Mouse (Mus musculus) lung, adult 2 months (tissue): Measurements from ENCODE around the gene Sprr2b.
"Not testable (repeated sequence)": the region's sequence is repeated elsewhere in the genome, so short reads cannot be mapped to it uniquely, and the experiment has no call there.

ENCODE experiments used
- CTCF ChIP-seq: fragments of 200-500 bp; IDR thresholded peaks from 2 replicates; pipeline ENCODE4 v1.5.1; 2011; ENCODE audit warnings: mild to moderate bottlenecking, low read length, control low read depth; ENCODE audit not compliant: insufficient read depth
- POLR2A ChIP-seq: fragments of 200-500 bp; IDR thresholded peaks from 2 replicates; pipeline ENCODE4 v1.6.1; 2011; ENCODE audit warnings: low read depth, mild to moderate bottlenecking, control low read depth, low read length, borderline replicate concordance; ENCODE audit errors: extremely low read depth

GRCm38 (mm10) chr3:92273504-92273903 is 42.9 kb upstream of the Sprr2b start:
- TF ChIP-seq CTCF, POLR2A: not testable (repeated sequence)
